Comparison of ENCODE assay signal across 8 mouse cellular contexts in genomic region chr6:88196733-88197312, GRCm38 (mm10). TPM values are rescaled to one million over a fixed set of nuclear protein-coding genes. Genes with fewer than 3 reads are reported as not detected.
DNase-seq lines count a peak whose midpoint lies in the region; ATAC-seq lines count a peak whose summit lies in the region.
"Had no signal": no experiment of that assay in that cellular context is flagged by ENCODE, and none has a peak within 500 bp of the region (broad histone marks: within the 10 kb centered on the region; RNA-seq: fewer than 3 reads in every experiment).

No protein-coding gene starts in this region.

- no peak for ATAC-seq in liver, embryonic 15.5 days (ENCODE audit: insufficient read depth)

- peaks cover 100% of the 10 kb centered on the region for H3K27me3 ChIP-seq in liver, embryonic 15.5 days

- no peaks in the 10 kb centered on the region for H3K36me3 ChIP-seq in liver, embryonic 15.5 days (replicated peaks)

- H3K4me2 ChIP-seq in liver, embryonic 15.5 days = peak overlapping the region; percentile 75

- peak overlapping the region; percentile 52 for H3K4me3 ChIP-seq in liver, embryonic 15.5 days (replicated peaks)

- no peak overlapping the region for H3K27ac ChIP-seq in liver, embryonic 15.5 days (replicated peaks)

- H3K9me3 ChIP-seq in liver, embryonic 15.5 days (replicated peaks) = no peaks in the 10 kb centered on the region

- peak; percentile 27 for DNase-seq in urinary bladder, postnatal 14 days (ENCODE audit: low spot score)
- DNase-seq in urinary bladder, postnatal 36 days (ENCODE audit: low spot score in 2 of 2) = no peak
- peak; percentile 26 for DNase-seq in forelimb bud, embryonic 11.5 days (ENCODE audit: low read depth, low spot score)
- DNase-seq in thymus, postnatal 36 days = no peak
- DNase-seq in layer of hippocampus, postnatal 25 days (ENCODE audit: extremely low spot score in 1 of 2, low spot score in 1 of 2) = no peak
- DNase-seq in layer of hippocampus, adult 8-10 months (ENCODE audit: low spot score in 2 of 2) = no peak

- H3K4me1 ChIP-seq in liver, embryonic 15.5 days (replicated peaks) = peaks cover 55% of the 10 kb centered on the region

- 1% methylated on average over 44 of the region's 44 CpGs for WGBS in liver, embryonic 15.5 days (ENCODE audit: insufficient replicate concordance)

- H3K9ac ChIP-seq in liver, embryonic 15.5 days = no peak overlapping the region

RNA-seq across cellular contexts. Expression of gene Gata2, which starts 3.1 kb away (rescaled TPM):
- 3.5 and 5.2 TPM in 2 replicates for polyA plus RNA-seq in liver, embryonic 15.5 days (2015; fragmentation: Nextera tagmentation; extraction: Ambion mirVana)
- 1 to 10 TPM; 4.7 to 6.2 TPM for total RNA-seq in layer of hippocampus, postnatal 25 days (2021)
- total RNA-seq in layer of hippocampus, adult 8-10 months (2022) = 1 to 10 TPM; 5.4 to 6.3 (median 5.8) TPM

RNA-seq across cellular contexts. Expression of gene Dnajb8, which starts 25.2 kb away (rescaled TPM):
- not detected in 2 replicates for polyA plus RNA-seq in liver, embryonic 15.5 days (2015; fragmentation: Nextera tagmentation; extraction: Ambion mirVana)
- total RNA-seq in layer of hippocampus, postnatal 25 days (2021) = not detected
- not detected for total RNA-seq in layer of hippocampus, adult 8-10 months (2022)
- total RNA-seq: common myeloid progenitor, adult 5-6 weeks had no signal

Comparison
In these comparisons a context has a peak if more than half of its experiments do, and no peak if none do; other contexts are left out.
1. DNase-seq: peak in urinary bladder, postnatal 14 days (single experiment) and forelimb bud, embryonic 11.5 days (single experiment); none in urinary bladder, postnatal 36 days (0 of 2), thymus, postnatal 36 days (0 of 2), layer of hippocampus, postnatal 25 days (0 of 2) and layer of hippocampus, adult 8-10 months (0 of 2).